Mouse (Mus musculus): Measurements from ENCODE around the gene Polr3e. TPM values are rescaled to one million over a fixed set of nuclear protein-coding genes. Genes with fewer than 3 reads are reported as not detected.

Gene Polr3e
- polyA plus RNA-seq (2016; fragmentation: Nextera tagmentation; extraction: Ambion mirVana) = 32.3 and 36.9 TPM in 2 replicates

GRCm38 (mm10) chr7:120917592-120918461, at the start of gene Polr3e:
Gene Polr3e, plus strand, starts transcription at chr7:120917744.
- WGBS = under 1% methylated on average over 87 of the region's 102 CpGs
- peak within 1 kb of the TSS; percentile 97 for H3K27ac ChIP-seq
- H3K4me3 ChIP-seq = peak within 1 kb of the TSS; percentile 100
- no peaks in the 10 kb centered on the region for H3K27me3 ChIP-seq (ENCODE audit: insufficient read depth, poor library complexity, severe bottlenecking)
- H3K36me3 ChIP-seq = peaks cover 6% of the 10 kb centered on the region
- H3K4me1 ChIP-seq = peaks cover 10% of the 10 kb centered on the region; the same call in 1 of the 2 replicates
- no peaks in the 10 kb centered on the region for H3K9me3 ChIP-seq
- peak; percentile 99 for DNase-seq (ENCODE audit: low spot score)

- no peak overlapping the region for H3K27ac ChIP-seq
- H3K4me3 ChIP-seq = no peak overlapping the region
- peaks cover 38% of the 10 kb centered on the region for H3K4me1 ChIP-seq
- no peaks in the 10 kb centered on the region for H3K36me3 ChIP-seq
- H3K9me3 ChIP-seq = no peaks in the 10 kb centered on the region
- no peak for DNase-seq (ENCODE audit: low spot score)
- WGBS = 69% methylated on average over 5 of the region's 5 CpGs
- H3K27me3 ChIP-seq (ENCODE audit: insufficient read depth, poor library complexity, severe bottlenecking) = no peaks in the 10 kb centered on the region
These were observed 47.7 kb upstream of the Polr3e start for GRCm38 (mm10) chr7:120869883-120870282.

- no peaks in the 10 kb centered on the region for H3K27me3 ChIP-seq (ENCODE audit: insufficient read depth, poor library complexity, severe bottlenecking)
- H3K4me1 ChIP-seq = peaks cover 38% of the 10 kb centered on the region
- no peak for DNase-seq (ENCODE audit: low spot score)
- H3K9me3 ChIP-seq = no peaks in the 10 kb centered on the region
- 63% methylated on average over 5 of the region's 5 CpGs for WGBS
- peak overlapping the region; percentile 6; the same call in 1 of the 2 replicates for H3K27ac ChIP-seq
- H3K36me3 ChIP-seq = no peaks in the 10 kb centered on the region
- H3K4me3 ChIP-seq = no peak overlapping the region
These were observed 47.0 kb upstream of the Polr3e start for GRCm38 (mm10) chr7:120870431-120871008.

- DNase-seq (ENCODE audit: low spot score) = no peak
- no peak overlapping the region for H3K4me3 ChIP-seq
- H3K4me1 ChIP-seq = peaks cover 29% of the 10 kb centered on the region
- WGBS = 86% methylated on average over 12 of the region's 12 CpGs
- peak overlapping the region; percentile 56; the same call in 1 of the 2 replicates for H3K27ac ChIP-seq
- H3K27me3 ChIP-seq (ENCODE audit: insufficient read depth, poor library complexity, severe bottlenecking) = no peaks in the 10 kb centered on the region
- H3K36me3 ChIP-seq = no peaks in the 10 kb centered on the region
- no peaks in the 10 kb centered on the region for H3K9me3 ChIP-seq
These were observed 44.5 kb upstream of the Polr3e start for GRCm38 (mm10) chr7:120873083-120873482.

- no peak overlapping the region for H3K27ac ChIP-seq
- 92% methylated on average over 3 of the region's 3 CpGs for WGBS
- DNase-seq (ENCODE audit: low spot score) = no peak
- H3K36me3 ChIP-seq = no peaks in the 10 kb centered on the region
- H3K9me3 ChIP-seq = no peaks in the 10 kb centered on the region
- peaks cover 26% of the 10 kb centered on the region for H3K4me1 ChIP-seq
- no peaks in the 10 kb centered on the region for H3K27me3 ChIP-seq (ENCODE audit: insufficient read depth, poor library complexity, severe bottlenecking)
- H3K4me3 ChIP-seq = no peak overlapping the region
These were observed 43.5 kb upstream of the Polr3e start for GRCm38 (mm10) chr7:120874021-120874420.

- no peaks in the 10 kb centered on the region for H3K27me3 ChIP-seq (ENCODE audit: insufficient read depth, poor library complexity, severe bottlenecking)
- no peak overlapping the region for H3K4me3 ChIP-seq
- WGBS = 41% methylated on average over 7 of the region's 7 CpGs
- H3K4me1 ChIP-seq = peaks cover 26% of the 10 kb centered on the region
- no peaks in the 10 kb centered on the region for H3K36me3 ChIP-seq
- H3K27ac ChIP-seq = peak overlapping the region; percentile 31; the same call in 1 of the 2 replicates
- peak; percentile 90 for DNase-seq (ENCODE audit: low spot score)
- no peaks in the 10 kb centered on the region for H3K9me3 ChIP-seq
These were observed 42.6 kb upstream of the Polr3e start for GRCm38 (mm10) chr7:120874764-120875539.

- peak overlapping the region; percentile 31; the same call in 1 of the 2 replicates for H3K27ac ChIP-seq
- no peaks in the 10 kb centered on the region for H3K27me3 ChIP-seq (ENCODE audit: insufficient read depth, poor library complexity, severe bottlenecking)
- H3K4me3 ChIP-seq = no peak overlapping the region
- H3K4me1 ChIP-seq = peaks cover 27% of the 10 kb centered on the region
- WGBS = 59% methylated on average over 3 of the region's 3 CpGs
- H3K36me3 ChIP-seq = 0 out of 2 replicates have a peak, but pooled peaks cover 6% of the 10 kb centered on the region
- DNase-seq (ENCODE audit: low spot score) = no peak
- no peaks in the 10 kb centered on the region for H3K9me3 ChIP-seq
These were observed 41.8 kb upstream of the Polr3e start for GRCm38 (mm10) chr7:120875540-120876388.

- DNase-seq (ENCODE audit: low spot score) = no peak
- Histone ChIP-seq H3K27ac (no peak overlapping the region), H3K4me3 (no peak overlapping the region), H3K9me3 (no peaks in the 10 kb centered on the region), H3K27me3 (ENCODE audit: insufficient read depth, poor library complexity, severe bottlenecking) (no peaks in the 10 kb centered on the region), H3K36me3 (0 out of 2 replicates have a peak, but pooled peaks cover 9% of the 10 kb centered on the region), H3K4me1 (peaks cover 29% of the 10 kb centered on the region)
- 74% methylated on average over 6 of the region's 6 CpGs for WGBS
These were observed 39.3 kb upstream of the Polr3e start for GRCm38 (mm10) chr7:120878271-120878670.

GRCm38 (mm10) chr7:120879972-120880371, 37.6 kb upstream of the Polr3e start:
- Histone ChIP-seq H3K27me3 (ENCODE audit: insufficient read depth, poor library complexity, severe bottlenecking) (no peaks in the 10 kb centered on the region), H3K36me3 (peaks cover 20% of the 10 kb centered on the region), H3K4me1 (peaks cover 26% of the 10 kb centered on the region), H3K4me3 (no peak overlapping the region), H3K27ac (no peak overlapping the region), H3K9me3 (no peaks in the 10 kb centered on the region)
- DNase-seq (ENCODE audit: low spot score) = no peak
- 78% methylated on average over 3 of the region's 3 CpGs for WGBS

- peaks cover 18% of the 10 kb centered on the region for H3K4me1 ChIP-seq
- no peak overlapping the region for H3K27ac ChIP-seq
- H3K4me3 ChIP-seq = no peak overlapping the region
- H3K36me3 ChIP-seq = peaks cover 27% of the 10 kb centered on the region
- no peak for DNase-seq (ENCODE audit: low spot score)
- 94% methylated on average over 4 of the region's 4 CpGs for WGBS
- H3K27me3 ChIP-seq (ENCODE audit: insufficient read depth, poor library complexity, severe bottlenecking) = no peaks in the 10 kb centered on the region
- H3K9me3 ChIP-seq = no peaks in the 10 kb centered on the region
These were observed 36.8 kb upstream of the Polr3e start for GRCm38 (mm10) chr7:120880770-120881169.

- WGBS = 60% methylated on average over 2 of the region's 2 CpGs
- Histone ChIP-seq H3K4me1 (peaks cover 14% of the 10 kb centered on the region), H3K36me3 (peaks cover 33% of the 10 kb centered on the region), H3K27me3 (ENCODE audit: insufficient read depth, poor library complexity, severe bottlenecking) (no peaks in the 10 kb centered on the region), H3K27ac (no peak overlapping the region), H3K9me3 (no peaks in the 10 kb centered on the region), H3K4me3 (no peak overlapping the region)
- no peak for DNase-seq (ENCODE audit: low spot score)
These were observed 36.1 kb upstream of the Polr3e start for GRCm38 (mm10) chr7:120881451-120881850.

- Histone ChIP-seq H3K4me1 (peaks cover 14% of the 10 kb centered on the region), H3K4me3 (no peak overlapping the region), H3K27me3 (ENCODE audit: insufficient read depth, poor library complexity, severe bottlenecking) (no peaks in the 10 kb centered on the region), H3K27ac (0 out of 2 replicates have a peak overlapping the region, but pooled peaks have one; percentile 36), H3K36me3 (peaks cover 40% of the 10 kb centered on the region), H3K9me3 (no peaks in the 10 kb centered on the region)
- 68% methylated on average over 4 of the region's 4 CpGs for WGBS
- no peak for DNase-seq (ENCODE audit: low spot score)
These were observed 34.9 kb upstream of the Polr3e start for GRCm38 (mm10) chr7:120882674-120883073.
